Mouse (Mus musculus) bone marrow macrophage, adult 2 months (primary cell): ENCODE measurements around the gene Mef2d. TPM values are rescaled to one million over a fixed set of nuclear protein-coding genes. Genes with fewer than 3 reads are reported as not detected.

ENCODE experiments used
- H3K27ac ChIP-seq: 2 replicates; pipeline ENCODE4 v1.5.1; 2012; ENCODE audit warnings: low read depth, low read length; ENCODE audit not compliant: insufficient read depth
- H3K4me1 ChIP-seq: 2 replicates; pipeline ENCODE4 v1.6.1; 2012; ENCODE audit warnings: low read length; ENCODE audit not compliant: control insufficient read depth, insufficient read depth
- H3K4me3 ChIP-seq: 2 replicates; pipeline ENCODE4 v1.5.1; 2012; ENCODE audit warnings: mild to moderate bottlenecking, low read length, moderate library complexity; ENCODE audit not compliant: insufficient read depth
- CTCF ChIP-seq: IDR thresholded peaks from 2 replicates; pipeline ENCODE4 v1.5.1; 2012; ENCODE audit warnings: low read depth, mild to moderate bottlenecking, low read length, moderate library complexity
- POLR2A ChIP-seq: IDR thresholded peaks from 2 replicates; pipeline ENCODE4 v1.6.1; 2012; ENCODE audit warnings: mild to moderate bottlenecking, low read depth, low read length, borderline replicate concordance
- polyA plus RNA-seq: library from polyadenylated mRNA; stranded (reverse); fragments of >200 nt; gene quantifications from 2 replicates; pipeline ENCODE4 v1.2.4, GENCODE M21; 2012; ENCODE audit not compliant: missing spikeins, insufficient read depth, insufficient read length

The Mef2d gene
- polyA plus RNA-seq, 1 experiment, result 98.1 TPM

GRCm38 (mm10) chr3:88136945-88137494 is 5.2 kb upstream of the Mef2d start:
- H3K27ac ChIP-seq, result peak overlapping the region; percentile 99
- peak overlapping the region; percentile 71 for H3K4me3 ChIP-seq
- TF ChIP-seq CTCF (no peak), POLR2A (no peak)
- peaks cover 38% of the 10 kb centered on the region for H3K4me1 ChIP-seq

GRCm38 (mm10) chr3:88137821-88138220 is 4.4 kb upstream of the Mef2d start:
- peak overlapping the region; percentile 71 for H3K4me3 ChIP-seq
- peaks cover 38% of the 10 kb centered on the region for H3K4me1 ChIP-seq
- H3K27ac ChIP-seq, result peak overlapping the region; percentile 99
- TF ChIP-seq POLR2A (no peak), CTCF (no peak)

GRCm38 (mm10) chr3:88138336-88139242 is 3.6 kb upstream of the Mef2d start:
- peaks cover 30% of the 10 kb centered on the region for H3K4me1 ChIP-seq
- H3K27ac ChIP-seq, result peak overlapping the region; percentile 99
- H3K4me3 ChIP-seq, result peak overlapping the region; percentile 71
- TF ChIP-seq POLR2A (no peak), CTCF (no peak)

- H3K27ac ChIP-seq, result peak overlapping the region; percentile 99
- TF ChIP-seq POLR2A, result no peak
- TF ChIP-seq CTCF, result no peak
Measured at GRCm38 (mm10) chr3:88139243-88140177, 2.7 kb upstream of the Mef2d start.

GRCm38 (mm10) chr3:88140178-88140902 is 1.8 kb upstream of the Mef2d start:
- Histone ChIP-seq H3K4me1 (peaks cover 34% of the 10 kb centered on the region), H3K4me3 (peak overlapping the region; percentile 65), H3K27ac (peak overlapping the region; percentile 99)
- no peak for TF ChIP-seq POLR2A
- no peak for TF ChIP-seq CTCF

More at GRCm38 (mm10) chr3:88139243-88140177, 2.7 kb upstream of the Mef2d start:
- Histone ChIP-seq H3K4me1 (peaks cover 28% of the 10 kb centered on the region), H3K4me3 (peak overlapping the region; percentile 71)

GRCm38 (mm10) chr3:88140903-88141430 is 1.2 kb upstream of the Mef2d start:
- Histone ChIP-seq H3K4me3 (peak overlapping the region; percentile 65; the same call in 1 of the 2 replicates), H3K4me1 (peaks cover 40% of the 10 kb centered on the region), H3K27ac (peak overlapping the region; percentile 99)
- TF ChIP-seq CTCF (no peak), POLR2A (no peak)

- H3K4me1 ChIP-seq, result peaks cover 45% of the 10 kb centered on the region
Measured at GRCm38 (mm10) chr3:88141439-88141786, 759 bp upstream of the Mef2d start.

GRCm38 (mm10) chr3:88142546-88142915 is 359 bp downstream of the Mef2d start:
- Histone ChIP-seq H3K4me3 (peak overlapping the region; percentile 80), H3K27ac (peak overlapping the region; percentile 96), H3K4me1 (peaks cover 48% of the 10 kb centered on the region)
- TF ChIP-seq CTCF, result no peak
- no peak for TF ChIP-seq POLR2A

More at GRCm38 (mm10) chr3:88141439-88141786, 759 bp upstream of the Mef2d start:
- H3K4me3 ChIP-seq, result peak overlapping the region; percentile 65
- peak overlapping the region; percentile 99 for H3K27ac ChIP-seq
- TF ChIP-seq POLR2A (no peak), CTCF (no peak)
